Mouse (Mus musculus) right cerebral cortex, postnatal 10 days (tissue): ENCODE measurements at regions not wholly inside any gene's neighbourhood (a gene's known extent, or its start where the extent isn't known, plus 50 kb on each side); places are given as distances from the start of the nearest gene placed in this dataset.

ENCODE experiments used
- DNase-seq, 2 experiments: peaks; one replicate each; pipeline ENCODE4 v3.0.0; 2021; ENCODE audit warnings: low spot score in 2 of 2

DNA sequence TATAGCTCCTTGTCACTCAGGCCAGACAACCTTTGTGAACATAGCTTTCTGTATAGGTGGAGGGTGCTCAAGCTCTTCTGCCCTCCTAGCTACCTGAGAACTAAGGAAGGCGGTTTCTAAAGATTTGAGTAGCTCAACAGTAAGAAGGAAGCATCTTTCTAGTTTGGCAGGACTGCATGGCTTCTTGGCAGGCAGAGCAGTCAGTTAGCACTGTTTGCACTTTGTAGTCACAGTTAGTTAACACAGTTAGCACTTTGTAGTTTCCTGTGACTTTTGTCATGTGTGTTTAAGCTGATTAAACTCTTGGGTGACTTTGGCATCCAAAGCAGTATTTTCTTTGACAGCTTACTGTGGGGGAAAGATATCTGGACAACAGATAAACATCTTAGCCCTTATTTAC lies 219.7 kb downstream of the Zbbx start:
- DNase-seq = no peak

DNA sequence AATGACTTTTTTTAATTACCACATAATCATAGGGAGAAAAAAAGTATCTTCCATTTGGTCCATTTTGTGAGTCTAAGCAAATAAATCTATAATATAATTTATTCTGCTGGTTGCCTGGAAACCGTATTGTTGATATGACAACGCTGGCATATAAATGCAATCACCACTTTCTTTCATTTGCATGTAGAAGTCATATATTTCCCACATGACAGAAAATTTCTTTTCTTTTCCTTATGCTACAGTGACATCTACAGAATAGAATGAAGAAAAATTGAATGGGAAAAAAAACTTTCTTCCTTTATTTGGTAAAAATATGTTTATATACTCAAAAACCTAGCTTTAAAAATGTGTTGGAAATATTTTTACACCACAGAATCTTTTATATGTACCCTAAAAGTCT lies 243.6 kb downstream of the Zbbx start:
- DNase-seq = peak in 1 of 2 experiments; percentile 24

DNA sequence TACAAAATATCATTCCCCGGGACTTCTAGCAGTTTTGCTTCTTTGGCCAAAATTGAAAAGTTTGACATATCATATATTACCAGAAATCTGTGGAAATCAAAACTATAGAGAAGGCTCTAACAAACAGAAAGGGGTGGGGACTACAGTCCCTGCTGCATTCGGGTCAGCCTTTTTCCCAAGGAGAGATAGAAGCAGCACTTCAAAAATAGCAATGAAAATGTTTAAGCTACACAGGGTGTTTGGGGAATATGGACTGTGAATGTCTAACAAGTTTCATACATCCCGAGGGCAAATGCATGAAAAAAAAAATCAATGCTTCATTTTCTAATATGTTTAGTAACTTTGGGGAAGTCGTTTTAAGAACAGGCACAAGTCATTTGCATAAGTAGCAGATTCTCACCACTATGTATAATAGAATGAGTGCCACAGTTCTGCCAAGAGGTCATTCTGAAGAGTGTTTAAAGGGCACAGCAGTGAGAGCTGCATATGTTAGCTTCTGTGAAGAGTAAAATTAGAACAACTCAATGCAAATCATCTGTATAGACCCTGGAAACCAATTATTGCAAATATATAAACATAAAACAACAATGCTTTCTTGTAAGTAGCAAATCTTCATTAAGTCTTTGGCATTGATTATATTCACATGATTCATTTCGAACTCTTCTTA lies 244.2 kb downstream of the Zbbx start:
- DNase-seq = no peak

DNA sequence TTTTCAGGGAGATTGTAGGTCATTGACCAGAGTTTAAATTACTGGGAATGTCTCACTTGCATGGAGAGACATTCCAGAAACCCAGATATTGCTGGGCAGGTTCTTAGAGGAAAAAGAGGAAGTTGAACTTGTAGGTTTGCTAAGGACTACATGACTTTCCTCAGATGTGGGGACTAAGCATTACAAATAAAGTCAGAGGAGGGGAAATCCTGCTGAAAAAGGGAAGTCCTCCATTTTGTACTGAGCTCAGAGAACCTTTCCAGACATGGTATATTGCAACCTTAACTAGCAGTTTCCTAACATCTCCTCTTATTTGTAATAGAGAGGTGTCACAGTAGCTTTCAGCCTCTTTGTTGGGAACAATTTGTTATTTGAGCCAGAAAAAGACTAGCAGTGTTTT lies 260.7 kb downstream of the Zbbx start:
- no peak for DNase-seq
